Mouse (Mus musculus): ENCODE results near the gene Galntl6. TPM values are rescaled to one million over a fixed set of nuclear protein-coding genes. Genes with fewer than 3 reads are reported as not detected.

The Galntl6 gene
- polyA plus RNA-seq, 1 experiment, result not detected

DNA sequence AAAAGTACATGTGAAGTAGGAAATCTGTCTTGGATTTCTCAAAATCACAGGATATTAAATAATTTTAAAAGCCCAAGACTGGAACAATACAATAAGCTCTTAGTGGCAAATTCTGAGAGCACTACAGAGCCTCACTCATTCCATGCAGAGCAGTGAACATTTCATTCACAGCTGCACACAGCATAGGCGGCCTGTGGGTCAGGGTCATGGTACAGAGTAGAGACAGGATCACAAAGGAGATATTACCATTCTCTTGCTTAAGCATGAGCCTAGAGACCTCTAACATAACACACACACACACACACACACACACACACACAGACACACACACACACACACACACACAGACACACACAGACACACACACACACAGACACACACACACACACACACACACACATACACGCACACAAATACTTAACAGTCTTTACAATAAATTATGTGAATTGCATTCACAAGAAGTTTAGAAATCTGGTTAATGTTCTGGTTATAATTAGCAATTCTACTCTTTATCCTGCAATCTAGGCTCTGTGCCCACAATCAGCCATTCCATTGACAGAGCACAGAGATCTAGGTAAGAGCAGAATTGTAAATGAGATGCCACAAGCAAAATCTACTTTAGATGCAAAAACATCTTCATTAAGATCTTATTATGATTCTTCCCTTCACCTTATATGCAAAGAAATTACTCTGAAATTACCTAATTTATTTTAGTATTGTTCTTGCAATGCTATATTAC lies 653.7 kb downstream of the Galntl6 start:
- no peak overlapping the region for H3K27ac ChIP-seq (ENCODE audit: insufficient read depth, low read length)
- H3K4me3 ChIP-seq (ENCODE audit: extremely low read depth, insufficient read depth, insufficient read length), result no peak overlapping the region
- H3K4me1 ChIP-seq (ENCODE audit: control insufficient read depth, insufficient read depth, insufficient read length), result no peaks in the 10 kb centered on the region
- no peaks in the 10 kb centered on the region for H3K27me3 ChIP-seq (ENCODE audit: control insufficient read depth, insufficient read depth, low read length)
- 78% methylated on average over 2 of the region's 2 CpGs for WGBS
- no peak for DNase-seq (ENCODE audit: low read depth in 1 of 2, low spot score in 2 of 2)
- H3K36me3 ChIP-seq (ENCODE audit: control insufficient read depth, insufficient read depth, low read length), result no peaks in the 10 kb centered on the region
- TF ChIP-seq CTCF (IDR thresholded peaks at IDR 0.05; ENCODE audit: extremely low read depth, insufficient read depth, insufficient read length, insufficient replicate concordance), result no peak

DNA sequence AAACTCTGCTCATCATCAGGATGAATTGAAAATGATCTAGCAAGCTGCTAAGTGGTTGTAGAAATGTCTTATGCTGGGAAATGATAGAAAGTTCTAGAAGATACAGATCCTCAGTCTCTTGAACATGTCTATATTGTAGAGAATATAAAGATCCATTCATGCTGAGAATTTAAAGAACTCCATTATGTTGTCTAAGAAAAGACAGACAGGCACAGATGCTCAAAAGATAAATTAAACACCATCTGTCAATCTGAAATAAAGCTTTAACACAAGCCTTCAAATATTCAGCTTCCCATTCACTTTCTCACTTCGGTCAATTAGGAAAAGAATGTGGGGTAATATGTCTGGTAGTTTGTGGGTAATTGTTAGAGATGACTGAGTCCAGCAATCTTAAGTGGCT lies 658.8 kb downstream of the Galntl6 start:
- Histone ChIP-seq H3K27ac (ENCODE audit: insufficient read depth, low read length) (no peak overlapping the region), H3K27me3 (ENCODE audit: control insufficient read depth, insufficient read depth, low read length) (no peaks in the 10 kb centered on the region), H3K4me3 (ENCODE audit: extremely low read depth, insufficient read depth, insufficient read length) (no peak overlapping the region), H3K36me3 (ENCODE audit: control insufficient read depth, insufficient read depth, low read length) (no peaks in the 10 kb centered on the region), H3K4me1 (ENCODE audit: control insufficient read depth, insufficient read depth, insufficient read length) (no peaks in the 10 kb centered on the region)
- TF ChIP-seq POLR2A (IDR thresholded peaks at IDR 0.05; ENCODE audit: low read depth, low read length) (no peak), CTCF (IDR thresholded peaks at IDR 0.05; ENCODE audit: extremely low read depth, insufficient read depth, insufficient read length, insufficient replicate concordance) (no peak)
- DNase-seq (ENCODE audit: low read depth in 1 of 2, low spot score in 2 of 2), result no peak
- 79% methylated on average over 1 of the region's 1 CpGs for WGBS

DNA sequence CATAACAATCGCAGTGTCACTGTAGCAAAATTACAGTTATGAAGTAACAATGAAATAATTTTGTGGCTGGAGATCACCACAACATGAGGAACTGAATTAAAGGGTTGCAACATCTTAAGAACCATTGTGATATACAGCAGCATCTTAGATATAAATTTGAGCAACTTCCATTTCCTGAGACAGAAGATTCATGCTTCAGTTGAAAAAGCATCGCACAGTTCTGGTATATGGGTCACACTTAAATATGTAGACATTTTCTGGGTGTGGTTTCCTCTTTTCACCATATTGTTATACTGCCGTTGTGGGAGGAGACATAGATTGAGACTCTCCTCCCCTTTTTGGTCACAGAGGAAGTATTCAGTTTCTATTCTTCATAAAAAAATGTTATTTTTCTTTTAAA lies 667.6 kb downstream of the Galntl6 start:
- Histone ChIP-seq H3K4me3 (ENCODE audit: extremely low read depth, insufficient read depth, insufficient read length) (no peak overlapping the region), H3K4me1 (ENCODE audit: control insufficient read depth, insufficient read depth, insufficient read length) (no peaks in the 10 kb centered on the region), H3K36me3 (ENCODE audit: control insufficient read depth, insufficient read depth, low read length) (no peaks in the 10 kb centered on the region), H3K27me3 (ENCODE audit: control insufficient read depth, insufficient read depth, low read length) (no peaks in the 10 kb centered on the region), H3K27ac (ENCODE audit: insufficient read depth, low read length) (no peak overlapping the region)
- TF ChIP-seq POLR2A (IDR thresholded peaks at IDR 0.05; ENCODE audit: low read depth, low read length), result no peak
- no peak for TF ChIP-seq CTCF (IDR thresholded peaks at IDR 0.05; ENCODE audit: extremely low read depth, insufficient read depth, insufficient read length, insufficient replicate concordance)
- WGBS, result 86% methylated on average over 3 of the region's 3 CpGs
- no peak for DNase-seq (ENCODE audit: low read depth in 1 of 2, low spot score in 2 of 2)

DNA sequence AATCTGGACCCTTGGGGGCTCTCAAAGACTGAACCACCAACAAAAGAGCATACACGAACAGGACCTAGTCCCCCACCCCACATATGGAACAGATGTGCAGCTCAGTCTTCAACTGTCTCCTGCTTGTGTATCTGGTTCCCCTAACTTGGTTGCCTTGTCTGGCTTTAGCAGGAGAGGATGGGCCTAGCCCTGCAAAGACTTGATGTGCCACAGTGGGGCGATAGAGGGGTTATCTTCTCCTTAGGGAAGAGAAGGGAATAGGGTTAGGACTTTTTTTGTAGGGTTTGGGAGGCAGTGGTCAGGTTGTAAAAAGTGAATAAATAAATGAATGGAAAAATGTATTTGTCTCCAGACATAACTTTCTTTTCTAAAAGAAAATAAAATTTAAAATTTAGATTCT lies 678.2 kb downstream of the Galntl6 start:
- Histone ChIP-seq H3K4me1 (ENCODE audit: control insufficient read depth, insufficient read depth, insufficient read length) (no peaks in the 10 kb centered on the region), H3K27me3 (ENCODE audit: control insufficient read depth, insufficient read depth, low read length) (no peaks in the 10 kb centered on the region), H3K4me3 (ENCODE audit: extremely low read depth, insufficient read depth, insufficient read length) (no peak overlapping the region), H3K27ac (ENCODE audit: insufficient read depth, low read length) (no peak overlapping the region), H3K36me3 (ENCODE audit: control insufficient read depth, insufficient read depth, low read length) (no peaks in the 10 kb centered on the region)
- TF ChIP-seq CTCF (IDR thresholded peaks at IDR 0.05; ENCODE audit: extremely low read depth, insufficient read depth, insufficient read length, insufficient replicate concordance) (no peak), POLR2A (IDR thresholded peaks at IDR 0.05; ENCODE audit: low read depth, low read length) (no peak)
- no peak for DNase-seq (ENCODE audit: low read depth in 1 of 2, low spot score in 2 of 2)
- 48% methylated on average over 2 of the region's 2 CpGs for WGBS

DNA sequence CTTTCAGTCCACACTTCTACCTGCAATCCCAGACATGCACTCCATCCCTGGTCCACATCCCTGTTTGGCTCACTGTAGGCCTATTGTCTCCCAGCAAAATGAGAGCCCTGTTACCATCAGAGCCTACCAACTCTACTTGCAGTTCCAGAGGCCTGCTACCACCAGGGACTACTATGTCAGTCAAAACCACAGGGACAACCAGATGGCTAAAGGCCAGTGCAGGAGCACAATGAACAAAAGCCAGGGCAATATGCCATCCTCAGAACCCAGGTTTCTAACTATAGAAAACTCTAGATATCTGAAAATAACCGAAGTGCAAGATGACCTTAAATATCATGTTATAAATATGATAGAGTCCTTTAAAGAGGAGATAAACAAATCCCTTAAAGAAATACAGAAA lies 683.7 kb downstream of the Galntl6 start:
- Histone ChIP-seq H3K27ac (ENCODE audit: insufficient read depth, low read length) (no peak overlapping the region), H3K27me3 (ENCODE audit: control insufficient read depth, insufficient read depth, low read length) (no peaks in the 10 kb centered on the region), H3K4me1 (ENCODE audit: control insufficient read depth, insufficient read depth, insufficient read length) (no peaks in the 10 kb centered on the region), H3K36me3 (ENCODE audit: control insufficient read depth, insufficient read depth, low read length) (no peaks in the 10 kb centered on the region), H3K4me3 (ENCODE audit: extremely low read depth, insufficient read depth, insufficient read length) (no peak overlapping the region)
- WGBS, result 77% methylated on average over 1 of the region's 1 CpGs
- no peak for DNase-seq (ENCODE audit: low read depth in 1 of 2, low spot score in 2 of 2)
- TF ChIP-seq POLR2A (IDR thresholded peaks at IDR 0.05; ENCODE audit: low read depth, low read length) (no peak), CTCF (IDR thresholded peaks at IDR 0.05; ENCODE audit: extremely low read depth, insufficient read depth, insufficient read length, insufficient replicate concordance) (no peak)

DNA sequence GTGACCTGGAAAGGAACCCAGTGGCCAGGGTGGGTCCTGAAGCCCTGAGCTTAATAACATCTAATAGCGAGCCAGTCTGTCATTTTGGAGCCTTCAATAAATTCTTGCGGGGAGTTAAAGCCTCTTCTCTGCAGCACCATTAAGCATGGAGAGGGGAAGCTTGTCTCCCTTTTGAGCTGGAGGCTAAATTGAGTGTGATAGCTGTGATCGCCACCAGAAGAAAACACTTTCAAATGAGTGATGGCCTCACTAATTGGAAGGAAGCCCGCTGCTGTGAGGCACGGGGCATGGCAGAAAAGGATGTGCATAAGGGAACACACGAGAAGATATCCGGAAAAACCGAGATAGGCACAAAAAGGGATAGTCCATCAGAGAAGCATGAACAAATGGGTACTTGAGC lies 694.6 kb downstream of the Galntl6 start:
- no peak for DNase-seq (ENCODE audit: low read depth in 1 of 2, low spot score in 2 of 2)
- Histone ChIP-seq H3K27me3 (ENCODE audit: control insufficient read depth, insufficient read depth, low read length) (no peaks in the 10 kb centered on the region), H3K4me1 (ENCODE audit: control insufficient read depth, insufficient read depth, insufficient read length) (no peaks in the 10 kb centered on the region), H3K36me3 (ENCODE audit: control insufficient read depth, insufficient read depth, low read length) (no peaks in the 10 kb centered on the region), H3K4me3 (ENCODE audit: extremely low read depth, insufficient read depth, insufficient read length) (no peak overlapping the region), H3K27ac (ENCODE audit: insufficient read depth, low read length) (no peak overlapping the region)
- TF ChIP-seq CTCF (IDR thresholded peaks at IDR 0.05; ENCODE audit: extremely low read depth, insufficient read depth, insufficient read length, insufficient replicate concordance) (no peak), POLR2A (IDR thresholded peaks at IDR 0.05; ENCODE audit: low read depth, low read length) (no peak)
- WGBS, result 75% methylated on average over 8 of the region's 8 CpGs

DNA sequence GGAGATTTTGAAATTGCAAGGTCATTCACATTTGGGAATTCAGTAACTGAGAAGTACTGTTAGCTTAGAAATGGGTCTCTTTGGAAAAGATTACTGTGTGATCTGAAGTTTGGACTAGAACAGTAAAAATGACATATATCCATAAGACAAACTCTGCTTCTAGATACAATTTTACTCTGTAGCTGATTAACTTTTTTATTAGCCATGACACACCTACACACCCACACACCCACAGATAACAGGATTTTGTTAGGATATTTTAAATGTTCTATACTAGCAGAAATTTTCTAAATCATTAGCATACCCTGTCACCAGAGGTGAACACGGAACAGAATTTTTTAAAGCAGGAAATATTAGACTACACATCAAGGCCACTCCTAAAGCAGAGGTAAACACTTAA lies 722.7 kb downstream of the Galntl6 start:
- no peaks in the 10 kb centered on the region for H3K4me1 ChIP-seq (ENCODE audit: control insufficient read depth, insufficient read depth, insufficient read length)
- WGBS, result 76% methylated on average over 1 of the region's 1 CpGs
- H3K4me3 ChIP-seq (ENCODE audit: extremely low read depth, insufficient read depth, insufficient read length), result no peak overlapping the region
- DNase-seq (ENCODE audit: low read depth in 1 of 2, low spot score in 2 of 2), result no peak
- H3K27me3 ChIP-seq (ENCODE audit: control insufficient read depth, insufficient read depth, low read length), result no peaks in the 10 kb centered on the region
- no peak for TF ChIP-seq CTCF (IDR thresholded peaks at IDR 0.05; ENCODE audit: extremely low read depth, insufficient read depth, insufficient read length, insufficient replicate concordance)
- no peak for TF ChIP-seq POLR2A (IDR thresholded peaks at IDR 0.05; ENCODE audit: low read depth, low read length)
- no peak overlapping the region for H3K27ac ChIP-seq (ENCODE audit: insufficient read depth, low read length)
- H3K36me3 ChIP-seq (ENCODE audit: control insufficient read depth, insufficient read depth, low read length), result no peaks in the 10 kb centered on the region
